Mouse (Mus musculus): ENCODE data around the gene Mtg2. TPM values are rescaled to one million over a fixed set of nuclear protein-coding genes. Genes with fewer than 3 reads are reported as not detected.

Mtg2 gene
- polyA plus RNA-seq, 1 experiment from 2014 or later = 29.4 TPM

DNA sequence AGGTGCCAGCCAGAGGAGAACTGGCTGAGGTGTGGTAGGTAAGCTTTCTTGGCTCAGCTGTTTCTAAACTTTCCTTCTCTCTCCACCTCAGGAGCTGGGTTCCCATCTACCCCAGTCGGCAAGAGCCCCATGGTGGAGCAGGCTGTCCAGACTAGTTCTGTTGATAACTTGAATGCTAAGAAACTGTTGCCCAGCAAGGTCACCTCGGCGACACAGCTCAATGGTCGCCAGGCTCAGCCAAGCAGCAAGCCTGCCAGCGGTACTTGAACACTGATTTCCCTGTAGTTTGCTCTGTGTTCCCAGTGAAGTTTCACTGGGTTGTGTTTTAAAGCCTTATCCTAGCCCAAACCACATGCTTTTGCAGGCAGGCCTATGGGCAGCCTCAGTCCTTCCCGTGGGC is 39.1 kb upstream of the Mtg2 start:
- DNase-seq (ENCODE audit: low spot score) (no peak), ATAC-seq (ENCODE audit: insufficient number of reproducible peaks, low FRiP score, low TSS enrichment, low read depth) (no peak)
- no peak overlapping the region for H3K9ac ChIP-seq (ENCODE audit: low read length)
- H3K27me3 ChIP-seq (ENCODE audit: control insufficient read depth, insufficient read depth, low read length) = no peaks in the 10 kb centered on the region
- H3K4me3 ChIP-seq (ENCODE audit: low read depth, low read length) = no peak overlapping the region
- H3K4me1 ChIP-seq (ENCODE audit: control insufficient read depth, insufficient read depth, low read length) = peaks cover 23% of the 10 kb centered on the region
- H3K27ac ChIP-seq (replicated peaks; ENCODE audit: low read depth, low read length) = no peak overlapping the region
- WGBS = 94% methylated on average over 6 of the region's 6 CpGs
- no peak overlapping the region for H3K4me2 ChIP-seq (ENCODE audit: low read depth, severe bottlenecking)
- H3K9me3 ChIP-seq (ENCODE audit: control insufficient read depth, low read length) = no peaks in the 10 kb centered on the region
- peaks cover 21% of the 10 kb centered on the region for H3K36me3 ChIP-seq (ENCODE audit: control insufficient read depth, insufficient read depth, low read length)

DNA sequence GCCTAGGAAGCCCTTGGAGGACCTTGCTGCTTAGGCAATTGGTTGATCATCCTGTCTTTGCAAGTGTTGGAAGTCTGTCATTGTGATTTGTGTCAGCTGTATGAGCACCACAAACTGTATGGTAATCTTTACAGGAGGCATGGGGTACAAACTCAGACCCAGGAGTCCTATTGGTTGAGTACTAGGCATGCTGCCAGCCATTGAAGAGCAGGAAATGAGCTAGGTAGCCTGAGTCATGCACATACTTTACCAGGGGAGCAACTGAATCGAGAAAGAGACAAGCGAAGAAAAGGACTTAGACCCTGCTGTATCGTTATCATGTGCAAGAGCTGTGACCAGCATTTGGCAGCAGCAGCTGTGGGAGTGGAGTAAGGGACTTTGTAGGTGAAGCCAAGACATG is 37.5 kb upstream of the Mtg2 start:
- ATAC-seq (ENCODE audit: insufficient number of reproducible peaks, low FRiP score, low TSS enrichment, low read depth) (no peak), DNase-seq (ENCODE audit: low spot score) (no peak)
- Histone ChIP-seq H3K36me3 (ENCODE audit: control insufficient read depth, insufficient read depth, low read length) (peaks cover 28% of the 10 kb centered on the region; the same call in 1 of the 2 replicates), H3K9me3 (ENCODE audit: control insufficient read depth, low read length) (no peaks in the 10 kb centered on the region), H3K27ac (replicated peaks; ENCODE audit: low read depth, low read length) (0 out of 2 replicates have a peak overlapping the region, but pooled peaks have one; percentile 3), H3K4me3 (ENCODE audit: low read depth, low read length) (no peak overlapping the region), H3K4me2 (ENCODE audit: low read depth, severe bottlenecking) (no peak overlapping the region), H3K27me3 (ENCODE audit: control insufficient read depth, insufficient read depth, low read length) (no peaks in the 10 kb centered on the region), H3K9ac (ENCODE audit: low read length) (no peak overlapping the region), H3K4me1 (ENCODE audit: control insufficient read depth, insufficient read depth, low read length) (peaks cover 6% of the 10 kb centered on the region)
- WGBS = 85% methylated on average over 3 of the region's 3 CpGs

DNA sequence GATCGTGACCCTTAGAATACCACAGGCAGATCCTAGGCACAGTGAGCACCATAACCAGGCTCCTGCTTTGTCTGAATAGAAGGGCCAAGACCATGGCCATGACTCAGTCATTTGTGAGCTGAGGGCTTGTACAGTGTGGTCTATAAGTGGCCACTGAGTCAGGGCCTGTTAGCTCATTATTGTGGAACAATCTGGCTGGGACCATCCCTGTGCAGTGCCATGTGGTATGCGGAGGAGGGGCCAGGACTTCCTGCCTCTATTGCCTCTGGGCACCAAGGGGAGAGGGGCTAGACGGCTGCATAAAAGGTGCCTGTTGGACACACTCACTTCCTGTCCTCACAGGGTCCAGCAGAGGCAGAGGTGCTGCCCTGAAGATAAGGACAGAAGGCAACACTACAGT is 36.4 kb upstream of the Mtg2 start:
- H3K4me2 ChIP-seq (ENCODE audit: low read depth, severe bottlenecking) = no peak overlapping the region
- WGBS = 55% methylated on average over 3 of the region's 3 CpGs
- H3K36me3 ChIP-seq (ENCODE audit: control insufficient read depth, insufficient read depth, low read length) = peaks cover 33% of the 10 kb centered on the region
- H3K27ac ChIP-seq (replicated peaks; ENCODE audit: low read depth, low read length) = peak overlapping the region; percentile 16; the same call in 1 of the 2 replicates
- no peak overlapping the region for H3K9ac ChIP-seq (ENCODE audit: low read length)
- peaks cover 6% of the 10 kb centered on the region; the same call in 1 of the 2 replicates for H3K4me1 ChIP-seq (ENCODE audit: control insufficient read depth, insufficient read depth, low read length)
- DNase-seq (ENCODE audit: low spot score) (no peak), ATAC-seq (ENCODE audit: insufficient number of reproducible peaks, low FRiP score, low TSS enrichment, low read depth) (0 out of 2 replicates have a peak, but pooled peaks have one; percentile 32)
- H3K27me3 ChIP-seq (ENCODE audit: control insufficient read depth, insufficient read depth, low read length) = no peaks in the 10 kb centered on the region
- H3K9me3 ChIP-seq (ENCODE audit: control insufficient read depth, low read length) = no peaks in the 10 kb centered on the region
- H3K4me3 ChIP-seq (ENCODE audit: low read depth, low read length) = no peak overlapping the region

DNA sequence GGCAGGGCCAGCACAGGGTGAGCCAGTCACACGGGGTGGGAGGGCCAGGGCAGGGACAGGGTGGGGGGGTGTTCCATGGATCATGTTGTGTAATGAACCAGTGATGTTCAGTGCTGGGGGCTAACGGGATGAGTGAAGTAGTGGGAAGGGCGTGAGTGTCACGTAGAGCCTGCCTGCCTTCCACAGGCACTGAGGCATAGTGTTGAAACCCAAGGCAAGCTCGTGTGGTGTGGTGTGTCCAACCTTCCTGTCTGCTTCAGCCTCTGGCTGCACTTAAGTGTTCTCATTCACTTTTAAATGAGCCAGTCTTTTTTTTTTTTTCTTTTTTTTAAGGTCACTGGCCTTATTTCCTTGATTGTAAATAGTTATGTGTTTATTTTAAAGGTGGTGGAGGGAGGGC is 35.6 kb upstream of the Mtg2 start:
- DNase-seq (ENCODE audit: low spot score) (no peak), ATAC-seq (ENCODE audit: insufficient number of reproducible peaks, low FRiP score, low TSS enrichment, low read depth) (no peak)
- Histone ChIP-seq H3K4me2 (ENCODE audit: low read depth, severe bottlenecking) (no peak overlapping the region), H3K4me3 (ENCODE audit: low read depth, low read length) (no peak overlapping the region), H3K27ac (replicated peaks; ENCODE audit: low read depth, low read length) (no peak overlapping the region), H3K36me3 (ENCODE audit: control insufficient read depth, insufficient read depth, low read length) (peaks cover 33% of the 10 kb centered on the region), H3K9me3 (ENCODE audit: control insufficient read depth, low read length) (no peaks in the 10 kb centered on the region), H3K9ac (ENCODE audit: low read length) (no peak overlapping the region), H3K27me3 (ENCODE audit: control insufficient read depth, insufficient read depth, low read length) (no peaks in the 10 kb centered on the region), H3K4me1 (ENCODE audit: control insufficient read depth, insufficient read depth, low read length) (peaks cover 6% of the 10 kb centered on the region; the same call in 1 of the 2 replicates)
- 54% methylated on average over 5 of the region's 5 CpGs for WGBS

DNA sequence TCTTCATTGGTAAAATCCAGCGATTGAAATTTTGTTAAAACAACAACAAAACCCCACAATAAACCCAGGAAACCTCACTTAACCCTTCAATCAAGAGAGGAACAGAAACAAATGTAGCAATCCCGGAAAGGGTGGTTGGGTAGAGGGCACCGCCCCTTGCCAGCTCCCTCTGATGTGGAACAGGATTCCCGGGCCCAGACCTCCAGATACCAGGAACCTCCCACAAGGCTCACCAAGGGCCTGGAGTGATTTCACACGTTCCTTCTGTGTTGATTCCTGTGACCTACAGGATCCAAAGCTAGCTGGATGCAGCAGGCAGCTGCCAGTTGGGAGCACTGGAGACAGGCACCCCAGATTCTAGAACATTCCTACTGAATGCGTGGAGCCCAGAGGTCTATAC is 30.0 kb upstream of the Mtg2 start:
- peaks cover 23% of the 10 kb centered on the region for H3K36me3 ChIP-seq (ENCODE audit: control insufficient read depth, insufficient read depth, low read length)
- peak overlapping the region; percentile 94; the same call in 1 of the 2 replicates for H3K4me3 ChIP-seq (ENCODE audit: low read depth, low read length)
- no peak overlapping the region for H3K27ac ChIP-seq (replicated peaks; ENCODE audit: low read depth, low read length)
- H3K9ac ChIP-seq (ENCODE audit: low read length) = no peak overlapping the region
- 46% methylated on average over 6 of the region's 6 CpGs for WGBS
- no peak for DNase-seq (ENCODE audit: low spot score)
- ATAC-seq (ENCODE audit: insufficient number of reproducible peaks, low FRiP score, low TSS enrichment, low read depth) = no peak
- peak overlapping the region; percentile 83; the same call in 1 of the 2 replicates for H3K4me2 ChIP-seq (ENCODE audit: low read depth, severe bottlenecking)
- peaks cover 15% of the 10 kb centered on the region for H3K4me1 ChIP-seq (ENCODE audit: control insufficient read depth, insufficient read depth, low read length)
- no peaks in the 10 kb centered on the region for H3K27me3 ChIP-seq (ENCODE audit: control insufficient read depth, insufficient read depth, low read length)
- no peaks in the 10 kb centered on the region for H3K9me3 ChIP-seq (ENCODE audit: control insufficient read depth, low read length)

DNA sequence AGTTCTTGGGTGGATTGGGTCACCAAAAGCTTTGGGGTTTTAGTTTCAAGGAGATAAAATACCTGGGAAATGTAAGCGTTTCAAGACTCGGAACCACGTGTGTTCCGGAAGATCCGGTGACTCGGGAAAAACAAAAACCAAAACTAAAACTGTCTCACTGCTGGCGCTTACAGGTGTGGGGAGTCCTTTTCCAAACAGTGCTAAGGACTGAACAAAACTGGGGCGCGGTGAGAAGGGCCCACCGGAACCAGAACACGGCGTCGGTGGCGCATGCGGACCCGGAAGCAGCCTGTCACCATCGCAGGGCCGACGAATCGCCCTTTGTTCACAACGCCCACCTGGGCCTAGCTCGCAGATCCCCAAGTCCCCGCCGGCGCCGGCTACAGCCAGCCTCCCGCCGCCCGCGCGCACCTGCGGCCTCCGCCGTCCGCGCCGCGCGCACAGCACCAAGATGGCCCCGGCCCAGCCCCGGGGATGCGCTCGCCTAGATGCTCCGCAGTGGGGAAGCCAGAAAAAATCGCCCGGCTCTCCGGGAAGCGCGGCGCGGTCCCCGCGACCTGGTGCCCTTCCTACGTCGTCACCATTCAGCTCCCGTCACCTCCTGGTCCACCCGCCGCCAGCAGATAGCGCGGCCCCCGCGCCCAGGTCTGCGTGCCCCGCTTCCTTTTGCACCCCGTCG is 28.7 kb upstream of the Mtg2 start:
- Histone ChIP-seq H3K9me3 (ENCODE audit: control insufficient read depth, low read length) (no peaks in the 10 kb centered on the region), H3K27ac (replicated peaks; ENCODE audit: low read depth, low read length) (peak overlapping the region; percentile 70), H3K27me3 (ENCODE audit: control insufficient read depth, insufficient read depth, low read length) (no peaks in the 10 kb centered on the region), H3K4me3 (ENCODE audit: low read depth, low read length) (peak overlapping the region; percentile 94), H3K9ac (ENCODE audit: low read length) (peak overlapping the region; percentile 90), H3K36me3 (ENCODE audit: control insufficient read depth, insufficient read depth, low read length) (peaks cover 17% of the 10 kb centered on the region), H3K4me2 (ENCODE audit: low read depth, severe bottlenecking) (peak overlapping the region; percentile 83), H3K4me1 (ENCODE audit: control insufficient read depth, insufficient read depth, low read length) (peaks cover 15% of the 10 kb centered on the region)
- peak; percentile 31; the same call in 1 of the 2 replicates for ATAC-seq (ENCODE audit: insufficient number of reproducible peaks, low FRiP score, low TSS enrichment, low read depth)
- under 1% methylated on average over 54 of the region's 66 CpGs for WGBS
- DNase-seq (ENCODE audit: low spot score) = peak; percentile 60

DNA sequence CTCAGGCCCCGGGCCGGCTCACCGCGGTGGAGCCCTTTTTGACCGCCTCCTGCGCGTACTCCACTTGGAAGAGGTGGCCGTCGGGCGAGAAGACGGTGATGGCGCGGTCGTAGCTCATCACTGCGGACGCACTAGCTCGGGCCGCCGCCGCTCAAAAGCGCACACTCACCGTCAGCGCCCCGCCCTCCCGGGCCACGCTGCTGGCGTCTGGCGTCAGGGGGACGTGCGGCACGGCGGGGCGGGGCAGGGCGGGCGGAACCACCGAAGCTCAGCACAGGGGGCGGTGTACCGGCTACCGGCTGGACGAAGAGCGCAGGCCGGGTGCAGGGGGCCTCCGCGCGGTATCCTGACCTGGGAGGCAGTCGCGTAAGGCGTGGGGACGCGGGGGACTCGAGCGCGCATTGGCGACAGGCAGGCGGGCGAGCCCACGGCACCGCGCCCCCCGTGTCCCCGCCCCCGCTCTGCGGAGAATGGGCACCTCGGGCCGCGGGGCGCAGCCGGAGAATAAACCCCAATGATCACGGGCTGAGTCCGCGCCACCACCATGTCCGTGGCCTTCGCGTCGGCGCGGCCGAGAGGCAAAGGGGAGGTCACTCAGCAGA is 28.0 kb upstream of the Mtg2 start, which contains the start of the genes Psma7 and Ss18l1:
Gene Psma7, minus strand, starts transcription at position 178 of the 602 bp plus-strand sequence.
Gene Ss18l1, plus strand, starts transcription at position 254 of the 602 bp plus-strand sequence.
- peaks cover 15% of the 10 kb centered on the region for H3K4me1 ChIP-seq (ENCODE audit: control insufficient read depth, insufficient read depth, low read length)
- no peaks in the 10 kb centered on the region for H3K9me3 ChIP-seq (ENCODE audit: control insufficient read depth, low read length)
- H3K27me3 ChIP-seq (ENCODE audit: control insufficient read depth, insufficient read depth, low read length) = no peaks in the 10 kb centered on the region
- H3K4me2 ChIP-seq (ENCODE audit: low read depth, severe bottlenecking) = peak within 1 kb of the TSS; percentile 83
- peak within 1 kb of the TSS; percentile 70 for H3K27ac ChIP-seq (replicated peaks; ENCODE audit: low read depth, low read length)
- peak within 1 kb of the TSS; percentile 94 for H3K4me3 ChIP-seq (ENCODE audit: low read depth, low read length)
- DNase-seq (ENCODE audit: low spot score) (peak; percentile 93), ATAC-seq (ENCODE audit: insufficient number of reproducible peaks, low FRiP score, low TSS enrichment, low read depth) (peak; percentile 88)
- WGBS = under 1% methylated on average over 73 of the region's 78 CpGs
- H3K9ac ChIP-seq (ENCODE audit: low read length) = peak within 1 kb of the TSS; percentile 90
- peaks cover 13% of the 10 kb centered on the region for H3K36me3 ChIP-seq (ENCODE audit: control insufficient read depth, insufficient read depth, low read length)

DNA sequence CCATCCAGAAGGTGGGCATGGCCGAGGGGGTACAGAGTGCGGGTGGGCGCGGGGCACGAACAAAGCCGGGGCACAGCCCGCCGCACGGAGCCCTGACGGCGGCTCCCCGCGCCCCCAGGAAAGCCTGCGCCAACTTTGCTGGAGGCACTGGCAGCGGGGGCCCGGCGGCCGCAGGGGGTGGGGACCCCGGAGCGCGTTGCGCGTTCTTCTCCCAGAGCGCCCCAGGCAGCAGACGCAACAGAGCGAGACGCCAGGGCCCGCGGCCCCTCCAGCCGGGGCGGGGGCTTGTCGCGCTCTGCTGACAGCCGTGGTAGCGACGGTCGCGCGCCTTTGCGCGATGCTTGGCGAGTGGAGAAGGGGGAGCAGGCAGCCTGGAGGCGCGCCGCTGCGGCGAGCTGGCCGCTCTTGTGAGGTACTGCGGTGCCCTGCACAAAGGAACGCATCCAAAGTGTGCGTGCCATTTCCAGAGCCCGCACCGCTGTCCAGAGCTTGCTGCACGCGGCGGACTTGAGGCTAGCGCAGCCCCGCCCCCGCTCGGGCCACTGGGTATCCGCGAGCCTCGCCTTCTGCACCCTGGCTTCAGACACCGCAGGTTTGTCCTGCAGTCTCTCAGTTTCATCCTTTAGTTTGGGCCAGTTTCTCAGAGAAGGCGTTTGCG is 27.4 kb upstream of the Mtg2 start:
- DNase-seq (ENCODE audit: low spot score) = peak; percentile 77
- peaks cover 15% of the 10 kb centered on the region for H3K4me1 ChIP-seq (ENCODE audit: control insufficient read depth, insufficient read depth, low read length)
- WGBS = under 1% methylated on average over 63 of the region's 66 CpGs
- peak overlapping the region; percentile 90 for H3K9ac ChIP-seq (ENCODE audit: low read length)
- ATAC-seq (ENCODE audit: insufficient number of reproducible peaks, low FRiP score, low TSS enrichment, low read depth) = peak; percentile 58
- H3K27ac ChIP-seq (replicated peaks; ENCODE audit: low read depth, low read length) = peak overlapping the region; percentile 70
- H3K36me3 ChIP-seq (ENCODE audit: control insufficient read depth, insufficient read depth, low read length) = peaks cover 8% of the 10 kb centered on the region
- H3K9me3 ChIP-seq (ENCODE audit: control insufficient read depth, low read length) = no peaks in the 10 kb centered on the region
- H3K27me3 ChIP-seq (ENCODE audit: control insufficient read depth, insufficient read depth, low read length) = no peaks in the 10 kb centered on the region
- H3K4me3 ChIP-seq (ENCODE audit: low read depth, low read length) = peak overlapping the region; percentile 94
- H3K4me2 ChIP-seq (ENCODE audit: low read depth, severe bottlenecking) = peak overlapping the region; percentile 83

Data from limb, embryonic 11.5 days (tissue).